Mouse (Mus musculus) lung, postnatal 0 days (tissue): ENCODE data around the gene Wdr27.

Experiments
- CTCF ChIP-seq: IDR thresholded peaks from 2 replicates; pipeline ENCODE4 v1.5.1; 2016; ENCODE audit warnings: antibody characterized with exemption, mild to moderate bottlenecking
- EP300 ChIP-seq: IDR thresholded peaks from 2 replicates; pipeline ENCODE4 v1.6.1; 2016; ENCODE audit warnings: antibody characterized with exemption, mild to moderate bottlenecking, control low read depth

- no peak for TF ChIP-seq EP300
- no peak for TF ChIP-seq CTCF
Observed at GRCm38 (mm10) chr17:14949161-14949827, 6.3 kb upstream of the Wdr27 start.
